8 mouse cellular contexts compared by ENCODE assay signal in the genomic region with DNA sequence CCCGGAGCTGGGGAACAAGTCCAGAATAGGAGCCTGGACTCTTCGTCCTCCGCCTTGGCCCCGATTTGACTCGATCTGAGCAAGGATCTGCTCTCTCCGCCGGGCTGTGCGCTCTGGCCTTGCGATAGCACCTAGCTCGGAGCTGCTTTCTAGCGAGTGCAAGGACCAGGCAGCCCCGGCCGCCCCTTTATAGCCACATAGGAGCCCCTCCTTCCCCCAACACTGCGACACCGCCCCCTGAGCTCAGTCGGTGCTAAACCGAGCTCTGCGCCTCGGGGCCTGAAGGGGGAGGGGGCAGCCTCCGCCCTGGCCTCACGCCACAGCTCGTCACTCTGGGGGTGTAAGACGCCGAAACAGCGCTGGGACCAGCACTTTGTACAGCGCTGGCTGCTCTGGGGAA. TPM values are rescaled to one million over a fixed set of nuclear protein-coding genes. Genes with fewer than 3 reads are reported as not detected.
A peak's percentile ranks its signal among the peaks of the same experiment; 100 is the strongest.
DNase-seq lines count a peak whose midpoint lies in the region; ATAC-seq and TF ChIP-seq lines count a peak whose summit lies in the region.

TSS of gene Adamts1 (minus strand) at position 160 of the 400 bp plus-strand sequence.

- TF ChIP-seq POLR2A in cerebellum, adult 2 months (IDR thresholded peaks at IDR 0.05; ENCODE audit: borderline replicate concordance, insufficient read depth, low read length) = peak; percentile 32; the same call in 1 of the 2 replicates

- peaks cover 3% of the 10 kb centered on the region; the same call in 1 of the 2 replicates for H3K4me1 ChIP-seq in cerebellum, adult 2 months (ENCODE audit: control insufficient read depth, insufficient read depth, low read length)
- H3K4me1 ChIP-seq in liver, embryonic 16.5 days (ENCODE audit: control insufficient read depth, low read depth, low read length) = no peaks in the 10 kb centered on the region

- no peaks in the 10 kb centered on the region for H3K36me3 ChIP-seq in liver, embryonic 16.5 days (ENCODE audit: control insufficient read depth, insufficient read depth)

- H3K4me3 ChIP-seq in cerebellum, adult 2 months (replicated peaks; ENCODE audit: insufficient read depth, low read depth, low read length) = peak within 1 kb of the TSS; percentile 70
- peak within 1 kb of the TSS; percentile 56 for H3K4me3 ChIP-seq in liver, embryonic 16.5 days (ENCODE audit: low read depth, low read length)

- peak within 1 kb of the TSS; percentile 65 for H3K4me2 ChIP-seq in liver, embryonic 16.5 days (ENCODE audit: low read depth, low read length)

- H3K9ac ChIP-seq in liver, embryonic 16.5 days (ENCODE audit: low read depth, low read length) = peak within 1 kb of the TSS; percentile 31; the same call in 1 of the 2 replicates

- intact Hi-C loops in heart, postnatal 25 days (cut with DNase I) = loop anchor here (5.0 to 10.0 kb wide), 5 partner anchors 628 to 1592 kb away; partner anchors contain the start of gene App

- WGBS in cerebellum, adult 2 months = under 1% methylated on average over 26 of the region's 26 CpGs
- under 1% methylated on average over 26 of the region's 26 CpGs for WGBS in liver, embryonic 16.5 days (ENCODE audit: insufficient replicate concordance)

- H3K9me3 ChIP-seq in liver, embryonic 16.5 days (replicated peaks; ENCODE audit: control insufficient read depth, low read length) = no peaks in the 10 kb centered on the region

- no peak for TF ChIP-seq CTCF in cerebellum, adult 2 months (IDR thresholded peaks at IDR 0.05; ENCODE audit: borderline replicate concordance, insufficient read depth, low read depth, low read length)

- DNase-seq in Muller cell, postnatal 12 days (ENCODE audit: inconsistent ontology term) = peak; percentile 97
- peak; percentile 61 to 62 for DNase-seq in cerebellum, adult 2 months
- peak; percentile 94 for DNase-seq in heart, postnatal 25 days (ENCODE audit: low spot score)
- DNase-seq in layer of hippocampus, adult 18-20 months (ENCODE audit: low spot score in 2 of 2) = peak; percentile 69 to 79
- peak; percentile 88 for DNase-seq in ovary, adult 18-20 months (ENCODE audit: low spot score)
- no peak for DNase-seq in B cell, adult 2 months

- peak; percentile 35 for ATAC-seq in frontal cortex, adult (ENCODE audit: low TSS enrichment)
- ATAC-seq in liver, embryonic 16.5 days (ENCODE audit: low read depth) = peak; percentile 70

- H3K27me3 ChIP-seq in cerebellum, adult 2 months (ENCODE audit: control insufficient read depth, insufficient read depth, low read length) = no peaks in the 10 kb centered on the region
- H3K27me3 ChIP-seq in liver, embryonic 16.5 days (ENCODE audit: control insufficient read depth, insufficient read depth, low read depth, low read length) = peaks cover 35% of the 10 kb centered on the region

- H3K27ac ChIP-seq in cerebellum, adult 2 months (ENCODE audit: insufficient read depth, low read length) = 0 out of 2 replicates have a peak within 1 kb of the TSS, but pooled peaks have one; percentile 51
- H3K27ac ChIP-seq in liver, embryonic 16.5 days (ENCODE audit: low read length) = peak within 1 kb of the TSS; percentile 50

RNA-seq across cellular contexts. Expression of gene Adamts1, which starts in this region (rescaled TPM):
- 13.2 and 13.7 TPM in 2 replicates for polyA plus RNA-seq in cerebellum, adult 2 months (2012; rRNA removed)
- 10 to 100 TPM; 26.9 to 28.0 TPM for total RNA-seq in heart, postnatal 25 days (2021)
- 10 to 100 TPM; 20.3 to 25.1 TPM for total RNA-seq in layer of hippocampus, adult 18-20 months (2021)
- 8.2 and 9.4 TPM in 2 replicates for polyA plus RNA-seq in liver, embryonic 16.5 days (2015; fragmentation: Nextera tagmentation; extraction: Ambion mirVana)

Comparison
In these comparisons a context has a peak if more than half of its experiments do, and no peak if none do; other contexts are left out.
1. DNase-seq: peak in Muller cell, postnatal 12 days (single experiment), cerebellum, adult 2 months (2 of 2), heart, postnatal 25 days (single experiment), layer of hippocampus, adult 18-20 months (2 of 2) and ovary, adult 18-20 months (single experiment); none in B cell, adult 2 months (0 of 2).